Mouse (Mus musculus): Measurements from ENCODE around the gene Dnajc1.
A peak's percentile ranks its signal among the peaks of the same experiment; 100 is the strongest.

Dnajc1 gene

DNA sequence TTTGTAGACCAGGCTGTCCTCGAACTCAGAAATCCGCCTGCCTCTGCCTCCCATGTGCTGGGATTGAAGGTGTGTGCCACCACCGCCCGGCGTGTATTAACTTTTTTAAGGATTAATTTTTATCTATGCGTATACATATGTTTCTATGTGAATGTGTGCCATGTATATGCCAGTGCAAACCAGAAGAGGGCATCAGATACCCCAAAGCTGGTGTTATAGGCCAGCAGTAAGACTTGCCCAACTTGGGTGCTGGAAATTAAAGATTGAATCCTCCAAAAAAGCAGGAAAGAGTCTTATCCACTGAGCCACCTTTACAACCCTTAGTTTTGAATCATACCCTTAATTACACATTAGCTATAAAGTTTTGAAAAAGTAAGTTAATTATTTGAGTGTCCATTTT lies 107.5 kb downstream of the Dnajc1 start:
- no peak for DNase-seq

DNA sequence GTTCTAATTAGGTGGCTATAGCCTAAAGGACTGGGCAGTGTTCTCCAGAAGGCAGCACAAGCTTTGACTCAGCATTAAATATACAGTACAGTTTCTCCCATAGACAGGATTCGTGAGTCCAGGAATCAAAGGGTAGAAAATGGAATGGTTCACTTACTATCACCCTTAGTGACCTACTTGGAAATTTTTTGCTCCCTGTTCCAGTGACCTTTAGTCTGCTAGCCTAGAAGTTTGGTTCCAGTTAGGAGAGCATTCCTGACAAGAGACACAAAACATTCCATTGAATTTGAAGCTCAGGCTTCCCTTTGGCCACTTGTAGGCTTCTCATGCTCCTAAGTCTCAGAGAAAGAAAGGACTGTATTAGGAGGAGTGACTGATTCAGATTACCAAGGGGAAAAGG lies 126.9 kb downstream of the Dnajc1 start:
- no peak for DNase-seq

DNA sequence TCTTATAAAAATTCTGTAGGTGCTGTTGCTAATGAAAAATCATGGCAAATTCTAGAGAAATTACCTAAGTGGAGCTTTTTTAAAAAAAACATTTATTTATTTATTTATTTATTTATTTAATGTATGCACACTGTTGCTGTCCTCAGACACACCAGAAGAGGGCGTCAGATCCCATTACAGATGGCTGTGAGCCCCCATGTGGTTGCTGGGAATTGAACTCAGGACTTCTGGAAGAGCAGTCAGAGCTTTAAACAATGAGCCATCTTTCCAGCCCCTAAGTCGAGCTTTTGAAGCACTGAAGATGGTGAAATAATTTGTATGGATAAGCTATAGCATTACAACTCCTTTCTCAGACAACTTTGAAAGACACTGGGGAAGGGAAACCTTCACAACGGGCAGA lies 128.1 kb downstream of the Dnajc1 start:
- no peak for DNase-seq

DNA sequence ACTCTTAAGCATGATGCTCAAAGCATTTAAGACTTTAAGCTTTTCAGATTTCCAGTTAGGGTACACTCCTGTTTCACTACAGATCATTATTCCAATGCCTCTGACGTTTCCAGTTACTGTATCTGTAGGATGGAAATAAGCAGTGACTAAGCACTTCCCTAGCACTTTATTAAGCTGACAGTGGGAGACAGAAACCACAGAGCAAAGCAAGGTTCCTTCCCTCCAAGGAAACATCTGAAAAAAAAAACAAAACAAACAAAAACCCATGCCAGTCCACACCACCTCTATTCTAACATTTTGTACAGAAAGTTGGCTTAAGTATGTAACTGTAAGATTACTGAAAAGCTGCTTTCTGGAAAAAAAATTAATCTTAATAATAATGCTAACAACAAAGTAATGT lies 130.3 kb downstream of the Dnajc1 start:
- no peak for DNase-seq

DNA sequence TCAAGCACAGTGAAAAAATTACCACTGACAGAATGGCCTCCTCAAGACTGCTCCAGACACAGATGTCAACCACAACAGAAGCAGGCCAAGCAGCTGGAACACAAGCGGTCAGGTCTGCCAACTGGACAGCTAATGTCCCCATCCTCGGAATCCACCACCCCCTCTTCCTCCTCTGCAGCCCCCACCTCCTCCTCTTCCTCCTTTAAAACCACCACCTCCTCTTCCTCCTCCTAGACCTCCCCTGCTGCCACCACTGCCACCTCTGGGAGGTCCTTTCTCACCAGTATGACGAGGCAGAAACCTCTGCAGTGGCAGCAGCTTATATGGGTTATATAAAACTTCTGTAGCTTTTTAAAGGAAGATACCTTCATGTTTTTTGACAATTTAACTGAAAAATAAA lies 143.4 kb downstream of the Dnajc1 start:
- no peak for DNase-seq

DNA sequence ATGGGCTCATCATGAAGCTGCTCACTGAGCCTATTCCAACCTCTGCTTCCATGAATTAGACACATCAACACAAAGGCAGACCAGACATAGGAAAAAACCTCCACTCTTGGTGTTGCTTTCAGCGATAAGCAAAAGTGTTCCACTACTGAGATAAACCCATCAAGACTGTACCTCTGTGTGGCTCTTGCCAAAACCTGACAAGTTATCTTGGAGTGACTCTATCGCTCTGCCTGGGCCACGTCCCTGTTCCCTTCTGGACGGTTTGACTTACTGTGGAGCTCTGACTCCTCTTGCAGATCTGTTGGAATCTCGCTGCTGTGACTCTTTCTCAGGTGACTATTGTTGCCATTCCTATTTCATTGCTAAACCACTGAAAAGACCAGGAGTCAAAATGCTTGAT lies 157.1 kb downstream of the Dnajc1 start:
- no peak for DNase-seq

DNA sequence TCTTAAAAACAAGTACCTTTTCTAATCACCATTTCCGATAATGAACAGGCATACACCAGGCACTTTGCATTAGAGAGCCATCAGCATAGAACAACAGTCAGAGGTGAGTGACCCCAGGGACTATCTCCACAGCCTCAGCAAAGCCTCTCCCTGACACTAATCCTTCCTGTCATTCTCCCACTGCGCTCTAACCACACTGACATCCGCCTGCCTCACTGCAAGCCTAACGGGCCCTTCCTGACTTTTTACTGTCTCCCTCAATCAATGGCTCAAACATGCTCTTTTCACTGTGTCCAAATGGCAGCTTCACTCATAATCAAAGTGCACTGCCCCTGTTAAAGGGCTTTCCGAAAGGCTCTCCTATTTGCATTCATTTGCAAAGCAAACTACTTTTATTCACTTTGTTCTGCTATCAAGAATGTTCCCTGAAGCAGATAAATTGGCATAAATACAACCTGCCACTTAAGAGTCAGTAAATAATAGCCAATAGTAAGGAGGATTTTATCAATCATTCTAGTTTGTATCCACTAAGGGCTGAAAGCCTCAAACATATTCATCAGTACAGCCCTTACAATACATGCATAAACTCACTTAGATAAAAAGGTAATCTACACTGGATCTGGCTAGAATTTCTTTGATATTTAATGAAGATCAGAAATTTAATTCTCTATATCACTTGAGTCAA lies 159.6 kb downstream of the Dnajc1 start:
- peak; percentile 69 for DNase-seq

DNA sequence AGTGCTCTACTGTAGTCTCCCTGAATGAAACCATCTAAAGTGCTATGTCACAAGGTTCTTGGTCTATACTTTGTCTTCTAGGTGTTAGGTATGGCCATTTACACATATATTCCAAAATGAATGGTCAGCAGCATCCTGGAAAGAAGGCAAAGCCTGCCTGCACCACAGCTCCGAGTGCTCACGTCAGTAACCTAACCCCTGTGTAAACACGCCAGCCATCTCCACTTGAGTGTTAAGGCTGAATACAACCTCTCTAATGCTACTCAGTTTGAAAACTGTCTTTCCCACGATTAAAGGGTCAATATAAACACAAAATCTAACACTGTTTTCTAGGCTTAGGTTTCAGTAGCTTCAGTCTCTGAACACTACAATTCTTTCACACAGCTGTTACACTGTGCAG lies 161.5 kb downstream of the Dnajc1 start:
- no peak for DNase-seq

DNA sequence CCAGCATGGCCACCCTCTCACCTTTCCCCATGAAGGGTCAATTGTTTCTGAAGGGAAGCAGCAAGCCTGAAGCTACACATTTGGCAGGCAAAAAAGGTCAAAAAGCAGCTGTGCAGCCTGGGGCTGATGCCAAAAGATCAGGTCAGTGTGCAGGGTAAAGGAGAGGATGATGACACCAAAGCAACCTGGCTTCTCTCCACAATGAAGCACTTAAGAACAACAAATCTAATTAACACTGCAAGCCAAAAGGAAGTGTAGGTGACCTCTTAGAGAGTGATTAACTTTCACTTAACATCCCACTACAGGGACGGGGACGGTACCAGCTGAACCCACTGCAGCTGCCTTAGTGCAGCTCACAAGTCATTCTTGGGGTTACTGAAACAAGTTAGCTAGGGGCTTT lies 163.4 kb downstream of the Dnajc1 start:
- DNase-seq: no peak

DNA sequence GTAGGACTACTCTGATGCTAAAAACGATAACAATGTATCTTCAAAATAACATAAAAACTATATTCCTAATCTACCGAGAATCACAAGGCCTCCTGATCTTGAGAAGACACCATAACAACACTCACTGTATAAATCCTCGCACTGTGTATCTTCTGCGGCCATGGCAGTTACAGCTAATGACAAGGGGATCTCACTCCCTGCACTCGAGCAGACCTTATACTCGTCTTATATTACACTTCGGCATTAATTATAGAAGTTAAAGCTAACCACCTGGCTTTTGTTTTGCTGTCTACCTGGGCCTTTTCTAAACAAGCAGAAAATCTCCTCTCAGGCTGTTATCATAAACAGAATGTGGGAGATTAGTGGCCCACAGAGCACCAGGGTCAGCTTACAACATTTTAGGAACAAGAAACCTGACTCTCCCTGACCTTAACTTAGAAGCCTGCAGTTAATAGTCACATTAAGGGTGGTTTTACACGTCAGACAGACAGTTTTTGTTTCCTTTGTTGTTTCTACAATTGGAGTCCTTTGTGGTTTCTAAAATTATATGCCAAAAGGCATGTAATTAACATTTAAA lies 164.1 kb downstream of the Dnajc1 start:
- DNase-seq: no peak

DNA sequence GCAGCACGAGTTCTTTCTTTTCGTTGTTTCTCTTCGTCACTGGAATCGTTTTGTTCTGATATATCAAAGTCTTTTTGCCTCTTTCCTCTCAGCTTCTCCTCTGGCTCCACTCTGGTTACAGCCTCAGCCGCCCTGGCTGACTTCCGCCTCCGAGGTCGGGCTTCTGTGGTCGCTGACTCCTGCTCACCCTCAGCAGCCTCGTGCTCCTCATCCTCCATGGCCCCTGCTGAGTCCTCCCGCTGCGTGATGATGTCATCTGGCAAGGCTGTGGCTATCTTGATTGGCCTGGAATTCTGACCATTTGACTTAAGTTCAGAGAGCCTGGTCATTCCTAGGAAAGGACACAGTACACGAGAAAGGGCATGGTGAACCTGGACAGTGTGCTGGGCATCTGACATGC lies 173.1 kb downstream of the Dnajc1 start:
- DNase-seq: no peak

DNA sequence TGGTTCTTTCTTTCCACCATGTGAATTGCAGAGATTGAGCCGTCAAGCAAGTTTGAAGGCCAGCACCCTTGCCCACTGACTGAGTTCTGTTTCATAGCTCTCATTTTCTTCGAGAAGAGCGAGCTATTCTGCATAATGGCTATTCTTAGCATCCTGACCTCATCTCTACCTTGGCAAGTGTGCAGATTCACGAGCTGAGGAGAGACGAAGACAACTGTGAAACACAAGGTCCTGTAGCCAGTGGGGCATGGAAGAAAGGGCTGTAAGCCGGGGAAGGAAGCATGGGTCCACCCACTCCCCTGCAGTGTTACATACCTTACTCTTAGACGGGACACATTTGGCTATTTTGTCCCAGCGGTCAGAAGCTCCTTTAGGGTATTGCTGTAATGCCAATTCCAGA lies 173.5 kb downstream of the Dnajc1 start:
- DNase-seq: no peak

DNA sequence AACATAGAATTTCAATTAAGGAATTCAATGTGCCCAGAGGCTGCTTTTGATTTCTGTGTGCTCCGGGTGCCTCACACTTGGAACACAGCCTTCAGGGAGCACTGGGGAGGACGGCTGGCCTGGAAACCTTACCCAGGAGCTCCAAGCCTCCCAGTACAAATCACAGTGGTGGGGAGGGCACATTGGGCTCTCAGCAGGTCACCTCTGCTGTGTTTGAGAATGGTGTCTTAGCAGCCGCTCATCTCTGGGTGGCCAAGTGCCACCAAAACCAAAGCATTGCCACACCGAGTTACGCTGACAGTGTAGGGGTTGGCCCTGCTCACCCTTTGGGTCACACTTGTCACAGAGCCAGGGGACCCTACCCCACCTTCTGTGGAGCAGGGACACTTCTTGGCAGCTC lies 174.1 kb downstream of the Dnajc1 start:
- DNase-seq: no peak

DNA sequence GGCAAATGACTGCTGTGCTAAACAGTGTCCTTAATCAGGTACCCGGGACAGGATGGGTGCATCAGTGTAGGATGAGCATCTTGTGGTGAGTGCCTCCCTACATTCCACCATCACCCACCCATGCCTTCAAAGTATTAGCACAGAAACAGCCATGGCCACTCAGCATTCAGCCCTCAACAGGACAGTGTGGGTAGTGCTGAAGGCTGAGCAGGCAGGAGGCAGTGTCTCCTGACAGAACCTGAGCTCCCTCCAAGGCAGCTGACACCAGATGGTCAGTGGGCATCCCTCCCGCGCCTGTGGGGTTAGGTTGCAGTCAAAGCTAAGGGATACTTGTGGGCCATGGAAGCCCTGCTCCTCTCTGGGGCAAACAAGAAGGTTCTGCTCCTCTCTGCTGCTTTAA lies 174.8 kb downstream of the Dnajc1 start:
- peak; percentile 30 for DNase-seq

DNA sequence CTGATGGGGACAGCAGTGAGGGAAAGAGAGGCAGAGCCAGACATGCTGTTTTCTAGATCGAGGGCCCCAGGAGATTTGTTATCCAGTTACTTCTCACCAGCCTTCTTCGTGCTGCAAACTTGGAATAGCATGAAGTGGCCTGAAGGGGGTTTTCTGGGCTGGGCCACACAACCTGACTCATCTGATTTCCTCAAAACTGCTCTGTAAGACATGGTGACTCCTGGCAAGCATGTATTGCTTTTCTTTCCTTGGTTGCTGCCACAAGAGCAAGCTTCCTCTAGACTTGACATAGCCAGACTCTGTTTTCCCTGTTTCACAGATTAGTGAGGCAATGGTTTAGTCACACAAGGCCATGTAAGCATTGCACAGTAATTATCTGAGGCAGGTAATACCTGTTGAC lies 178.6 kb downstream of the Dnajc1 start:
- DNase-seq: no peak

DNA sequence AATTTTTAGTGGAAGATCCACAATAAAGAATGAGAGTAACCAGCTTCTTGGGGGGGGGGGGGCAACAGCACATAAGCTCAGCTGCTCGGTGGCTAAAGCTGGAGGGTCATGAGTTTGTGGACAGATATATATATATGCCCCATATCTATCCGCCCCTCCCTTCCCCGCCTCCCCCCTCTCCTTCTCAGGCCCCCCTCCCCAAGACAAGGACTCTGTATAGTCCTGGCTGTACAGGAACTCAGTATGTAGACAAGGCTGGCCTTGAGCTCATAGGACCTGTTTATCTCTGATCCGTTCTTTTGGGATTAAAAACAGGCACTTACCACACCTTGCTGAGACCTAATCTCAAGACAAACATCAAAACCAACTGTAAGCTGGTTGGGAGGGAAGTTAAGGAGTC lies 182.7 kb downstream of the Dnajc1 start:
- DNase-seq: no peak

DNA sequence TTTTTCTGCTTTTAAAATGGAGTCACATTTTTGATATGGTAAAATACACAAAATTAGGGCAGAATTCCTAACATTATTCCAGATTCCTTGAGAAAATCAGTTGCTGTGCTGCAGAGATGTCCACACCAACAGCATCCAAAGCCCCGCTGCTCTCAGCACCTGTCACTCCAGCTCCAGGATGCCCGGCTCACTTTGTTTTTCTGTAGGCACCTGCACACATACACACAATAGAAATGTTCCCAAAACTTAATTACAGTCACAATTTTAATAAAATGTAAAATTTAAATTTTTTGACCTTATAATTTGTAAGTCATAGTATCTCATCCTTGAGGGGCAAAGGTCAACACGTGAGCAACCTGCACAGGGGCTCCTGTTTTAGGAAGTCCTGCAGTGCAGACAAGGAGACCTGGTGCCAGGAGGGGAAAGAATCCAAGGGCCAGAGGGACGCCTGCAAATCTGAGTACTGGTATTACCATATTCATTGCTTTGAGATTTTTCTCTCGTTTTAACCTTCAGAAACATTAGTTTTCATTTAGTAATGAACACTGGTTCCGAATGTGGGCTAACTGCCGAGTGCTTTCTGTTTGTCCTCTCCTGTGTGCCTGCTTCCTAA lies 183.3 kb downstream of the Dnajc1 start:
- no peak for DNase-seq

DNA sequence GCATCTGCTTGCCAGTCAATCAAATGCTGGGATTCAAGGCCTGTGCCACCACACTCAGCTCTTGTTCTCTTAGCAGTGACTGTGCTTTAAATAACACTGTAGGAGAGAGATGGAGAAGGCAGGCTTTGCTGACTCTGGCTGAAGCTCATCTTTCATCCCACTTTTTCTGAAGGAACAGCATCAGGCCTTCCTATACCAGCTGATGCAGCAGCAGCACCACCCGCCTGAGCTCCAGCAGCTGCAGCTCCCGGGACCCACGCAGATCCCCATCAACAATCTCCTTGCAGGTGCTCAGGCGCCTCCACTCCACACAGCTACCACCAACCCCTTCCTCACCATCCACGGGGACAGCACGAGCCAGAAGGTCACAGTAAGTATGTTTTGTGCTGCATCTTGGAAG lies 184.1 kb downstream of the Dnajc1 start:
- DNase-seq: no peak

DNA sequence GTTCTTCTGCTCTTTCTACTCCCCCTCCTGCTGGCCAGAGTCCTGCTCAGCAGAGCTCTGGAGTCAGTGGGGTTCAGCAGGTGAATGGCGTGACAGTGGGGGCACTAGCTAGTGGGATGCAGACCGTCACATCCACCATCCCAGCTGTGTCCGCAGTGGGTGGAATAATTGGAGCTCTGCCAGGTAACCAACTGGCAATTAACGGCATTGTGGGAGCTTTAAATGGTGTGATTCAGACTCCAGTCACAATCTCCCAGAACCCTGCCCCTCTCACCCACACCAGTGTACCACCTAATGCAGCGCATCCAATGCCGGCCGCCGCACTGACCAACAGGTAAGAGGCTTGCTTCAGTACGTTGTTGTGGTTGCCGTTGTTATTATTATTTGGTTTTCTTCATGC lies 185.8 kb downstream of the Dnajc1 start:
- DNase-seq: peak; percentile 42

DNA sequence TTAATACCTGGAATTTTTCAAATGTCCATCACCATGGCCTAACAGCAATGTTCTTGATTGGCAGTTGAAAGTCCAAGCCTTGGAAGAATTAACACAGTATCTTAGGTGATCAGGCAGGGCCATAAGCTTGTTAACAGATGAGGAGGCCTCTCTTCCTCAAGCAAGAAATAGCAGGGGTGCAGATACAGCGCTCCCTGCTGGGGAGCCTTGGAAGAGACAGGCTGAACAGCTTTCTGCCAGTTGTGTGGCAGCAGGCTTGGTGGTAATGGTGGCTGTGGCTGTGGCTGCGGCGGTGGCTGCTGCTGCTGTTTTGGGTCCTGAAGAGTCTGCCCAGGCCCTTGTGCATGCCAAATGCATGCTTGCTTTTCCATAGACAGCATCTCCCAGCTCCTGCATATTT lies 187.5 kb downstream of the Dnajc1 start:
- peak; percentile 77 for DNase-seq

DNA sequence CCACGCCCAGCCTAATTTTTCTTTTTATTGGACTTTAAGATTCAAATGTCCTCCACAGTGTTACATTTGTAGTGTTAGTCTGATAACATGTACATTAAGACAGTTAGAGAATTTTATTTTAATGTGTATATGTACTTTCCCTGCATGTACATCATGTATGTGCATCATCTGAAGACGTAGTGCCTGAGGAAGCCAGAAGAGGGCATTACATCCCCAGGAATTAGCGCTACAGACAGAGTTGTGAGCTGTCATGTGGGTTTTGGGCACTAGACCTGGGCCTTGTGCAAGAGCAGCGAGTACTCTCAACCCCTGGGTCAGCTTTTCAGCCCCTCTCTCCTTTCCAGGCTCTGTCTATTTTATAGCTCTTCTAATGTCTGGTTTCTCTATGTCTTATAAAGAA lies 189.7 kb downstream of the Dnajc1 start:
- peak; percentile 33 for DNase-seq

DNA sequence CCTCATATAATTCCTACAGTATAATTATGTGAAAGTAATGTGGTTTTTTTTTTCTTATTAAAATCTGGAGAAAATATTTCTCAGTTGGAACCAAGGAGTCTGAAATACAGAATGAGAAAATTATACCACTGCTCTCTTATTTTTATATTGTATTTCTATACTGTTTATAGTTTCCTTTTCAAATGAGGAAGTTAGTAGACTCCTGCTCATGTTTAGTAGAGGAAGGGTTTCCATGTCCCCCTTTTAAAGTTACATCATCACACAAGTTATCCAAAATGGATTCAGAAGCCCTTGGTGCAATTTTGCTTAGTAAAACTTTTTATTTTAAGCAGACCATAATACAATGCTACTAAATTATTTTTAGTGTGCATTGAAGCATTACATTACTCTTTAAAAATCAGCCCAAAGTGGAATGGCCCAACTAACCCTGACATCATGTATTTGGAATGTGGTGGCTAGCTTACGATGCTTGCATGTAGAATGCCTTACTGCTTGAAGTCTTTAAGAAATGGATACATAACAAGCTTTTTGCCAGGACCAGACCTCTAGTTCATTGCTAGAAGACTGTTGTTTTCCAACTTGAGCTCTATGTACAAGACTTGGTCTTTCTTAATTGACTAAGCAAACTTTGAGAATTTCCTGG lies 190.7 kb downstream of the Dnajc1 start:
- DNase-seq: no peak

DNA sequence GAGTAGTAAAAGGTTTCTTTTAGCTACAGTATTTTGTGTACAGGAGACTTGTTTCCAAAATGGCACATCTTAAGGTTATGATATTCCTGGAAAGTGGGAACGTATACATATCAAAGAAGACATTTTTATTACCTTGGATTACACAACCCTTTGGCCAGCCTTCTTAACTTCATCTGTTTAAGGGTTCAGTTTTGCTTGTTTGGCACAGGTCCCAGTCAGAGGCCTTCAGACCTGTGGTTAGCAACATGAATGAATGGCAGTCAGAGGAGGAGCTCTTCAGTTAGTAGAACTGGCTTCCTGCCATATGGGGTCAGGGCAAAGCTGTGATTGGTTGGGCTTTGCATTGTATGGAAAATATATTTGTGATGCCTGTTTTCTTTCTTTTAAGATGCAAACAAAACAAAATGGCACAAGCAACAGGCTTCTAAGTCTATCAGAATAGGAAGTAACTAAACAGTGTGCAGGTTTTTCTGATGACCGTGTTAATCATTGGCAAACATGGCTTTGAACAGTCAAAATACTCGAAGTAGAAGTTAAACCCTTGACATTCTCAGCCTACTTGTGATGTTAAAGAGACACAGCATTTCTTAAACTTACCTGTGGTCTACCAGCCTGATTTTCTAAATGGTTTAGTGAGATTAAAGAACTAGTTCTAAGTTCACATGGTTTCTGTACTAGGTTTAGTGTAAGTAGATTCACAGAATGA lies 196.8 kb downstream of the Dnajc1 start:
- peak; percentile 52 for DNase-seq

DNA sequence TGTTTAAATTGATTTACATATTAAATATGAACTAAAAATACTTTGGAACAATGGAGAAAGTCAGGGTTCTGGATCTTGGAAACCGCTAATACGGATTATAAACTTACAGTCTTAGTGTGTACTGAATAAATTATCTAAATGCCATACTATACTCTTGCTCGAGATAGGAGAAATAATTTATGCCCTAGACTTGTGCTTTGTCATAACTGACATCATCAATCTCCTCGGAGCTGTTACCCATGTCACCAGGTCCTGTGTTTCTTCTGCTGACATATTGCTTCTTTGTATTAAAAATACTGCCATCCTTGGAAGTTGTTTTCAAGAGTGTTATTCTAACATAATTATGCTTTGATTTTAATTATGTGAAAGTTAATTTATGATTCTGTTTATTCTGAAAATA lies 197.3 kb downstream of the Dnajc1 start:
- DNase-seq: no peak

All from retina, postnatal 1 day (tissue).